Mouse (Mus musculus): ENCODE data around the gene Vmn2r19. TPM values are rescaled to one million over a fixed set of nuclear protein-coding genes. Genes with fewer than 3 reads are reported as not detected.

Vmn2r19 gene
- polyA plus RNA-seq (2016; fragmentation: Nextera tagmentation; extraction: Ambion mirVana), result not detected in 2 replicates

GRCm38 (mm10) chr6:123308033-123308432, at the start of gene Vmn2r19:
Gene Vmn2r19, plus strand, starts transcription at chr6:123308333.
- no peak within 1 kb of the TSS for H3K4me3 ChIP-seq
- no peak within 1 kb of the TSS for H3K4me2 ChIP-seq (replicated peaks)
- H3K9me3 ChIP-seq (replicated peaks), result no peaks in the 10 kb centered on the region
- no peaks in the 10 kb centered on the region for H3K4me1 ChIP-seq
- no peaks in the 10 kb centered on the region for H3K36me3 ChIP-seq
- H3K27me3 ChIP-seq, result no peaks in the 10 kb centered on the region
- no peak within 1 kb of the TSS for H3K27ac ChIP-seq
- ATAC-seq (ENCODE audit: low FRiP score), result no peak
- 94% methylated on average over 2 of the region's 2 CpGs for WGBS
- H3K9ac ChIP-seq, result no peak within 1 kb of the TSS

- WGBS, result 83% methylated on average over 3 of the region's 3 CpGs
- no peaks in the 10 kb centered on the region for H3K27me3 ChIP-seq
- H3K4me1 ChIP-seq, result no peaks in the 10 kb centered on the region
- no peak for ATAC-seq (ENCODE audit: low FRiP score)
- H3K36me3 ChIP-seq, result no peaks in the 10 kb centered on the region
- H3K4me2 ChIP-seq (replicated peaks), result no peak overlapping the region
- no peak overlapping the region for H3K9ac ChIP-seq
- H3K27ac ChIP-seq, result no peak overlapping the region
- no peaks in the 10 kb centered on the region; the same call in 1 of the 2 replicates for H3K9me3 ChIP-seq (replicated peaks)
- H3K4me3 ChIP-seq, result no peak overlapping the region
These were observed 49.2 kb upstream of the Vmn2r19 start for GRCm38 (mm10) chr6:123258946-123259345.

DNA sequence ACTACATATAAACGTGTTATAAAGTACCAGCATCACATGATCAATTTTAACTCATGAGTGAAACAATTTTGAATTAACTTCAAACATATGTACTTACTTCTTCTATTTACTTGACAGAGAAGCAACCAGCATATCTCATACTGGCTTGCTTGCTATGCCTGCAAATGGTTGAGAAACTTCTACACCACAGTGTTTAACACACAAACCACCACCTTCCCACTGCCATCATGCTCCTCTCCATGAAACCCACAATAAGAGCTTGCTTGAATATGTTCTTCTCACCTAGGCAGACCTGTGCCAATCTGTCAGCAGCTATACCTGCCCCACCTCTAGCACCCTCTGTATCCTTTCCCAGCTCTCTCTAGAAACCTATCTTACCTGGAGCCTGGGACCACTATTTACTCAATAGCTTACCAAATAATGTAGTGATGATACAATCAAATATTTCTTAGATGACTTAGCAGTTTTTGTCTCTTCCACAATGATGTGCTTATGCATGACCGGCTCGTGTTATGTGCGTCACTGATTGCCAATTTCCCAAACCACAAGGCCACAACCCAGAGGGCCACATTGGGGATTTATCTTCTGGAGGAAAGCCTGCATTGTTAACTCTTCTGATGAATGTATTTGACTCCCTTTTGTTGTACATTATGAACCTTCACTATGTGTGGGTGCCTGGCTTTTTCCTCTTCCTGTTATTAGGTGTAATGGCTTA, 48.1 kb upstream of the Vmn2r19 start:
- no peak overlapping the region for H3K27ac ChIP-seq
- no peak overlapping the region for H3K4me3 ChIP-seq
- H3K4me2 ChIP-seq (replicated peaks), result no peak overlapping the region
- no peaks in the 10 kb centered on the region; the same call in 1 of the 2 replicates for H3K9me3 ChIP-seq (replicated peaks)
- no peaks in the 10 kb centered on the region for H3K4me1 ChIP-seq
- 84% methylated on average over 4 of the region's 4 CpGs for WGBS
- H3K27me3 ChIP-seq, result no peaks in the 10 kb centered on the region
- ATAC-seq (ENCODE audit: low FRiP score), result no peak
- no peaks in the 10 kb centered on the region for H3K36me3 ChIP-seq
- no peak overlapping the region for H3K9ac ChIP-seq

- no peak overlapping the region for H3K9ac ChIP-seq
- H3K27me3 ChIP-seq, result no peaks in the 10 kb centered on the region
- H3K4me2 ChIP-seq (replicated peaks), result no peak overlapping the region
- no peak overlapping the region for H3K27ac ChIP-seq
- 92% methylated on average over 1 of the region's 1 CpGs for WGBS
- no peaks in the 10 kb centered on the region for H3K4me1 ChIP-seq
- H3K9me3 ChIP-seq (replicated peaks), result no peaks in the 10 kb centered on the region; the same call in 1 of the 2 replicates
- H3K36me3 ChIP-seq, result no peaks in the 10 kb centered on the region
- no peak overlapping the region for H3K4me3 ChIP-seq
- ATAC-seq (ENCODE audit: low FRiP score), result no peak
These were observed 47.3 kb upstream of the Vmn2r19 start for GRCm38 (mm10) chr6:123260868-123261267.

DNA sequence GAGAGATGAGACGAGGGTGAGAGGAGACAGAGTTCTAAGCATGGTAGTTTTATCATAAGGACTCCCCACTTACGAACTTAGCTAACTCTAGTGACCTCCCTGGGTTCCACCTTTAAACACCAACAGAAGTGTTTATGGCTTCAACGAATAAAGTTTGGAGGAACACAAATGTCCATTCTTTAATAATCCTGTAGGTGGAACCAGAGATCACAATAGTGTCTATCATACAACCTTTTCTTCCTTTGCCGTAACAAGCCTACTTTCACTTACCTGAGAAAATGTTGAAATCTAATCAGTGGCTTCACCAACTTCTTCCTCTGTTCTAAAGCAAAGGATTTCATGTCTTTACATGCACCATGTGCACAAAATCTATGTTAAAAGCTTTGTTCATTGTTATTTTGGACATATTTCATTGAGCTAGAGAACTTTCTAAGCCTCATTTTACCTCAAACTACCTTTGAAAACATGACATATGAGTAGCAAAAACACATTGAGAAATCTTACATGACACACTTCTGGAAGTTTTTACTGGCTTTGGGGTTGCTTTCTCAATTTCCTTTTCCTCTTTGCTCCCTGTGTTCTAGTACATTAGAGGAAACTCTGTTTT, 46.5 kb upstream of the Vmn2r19 start, which contains the start of gene Clec4d:
Gene Clec4d, plus strand, starts transcription at position 557 of the 607 bp plus-strand sequence.
- Histone ChIP-seq H3K4me2 (replicated peaks) (no peak within 1 kb of the TSS), H3K9ac (no peak within 1 kb of the TSS), H3K27me3 (no peaks in the 10 kb centered on the region), H3K36me3 (no peaks in the 10 kb centered on the region), H3K4me1 (no peaks in the 10 kb centered on the region), H3K27ac (no peak within 1 kb of the TSS), H3K4me3 (no peak within 1 kb of the TSS), H3K9me3 (replicated peaks) (no peaks in the 10 kb centered on the region; the same call in 1 of the 2 replicates)
- no peak for ATAC-seq (ENCODE audit: low FRiP score)
- WGBS, result 79% methylated on average over 4 of the region's 4 CpGs

DNA sequence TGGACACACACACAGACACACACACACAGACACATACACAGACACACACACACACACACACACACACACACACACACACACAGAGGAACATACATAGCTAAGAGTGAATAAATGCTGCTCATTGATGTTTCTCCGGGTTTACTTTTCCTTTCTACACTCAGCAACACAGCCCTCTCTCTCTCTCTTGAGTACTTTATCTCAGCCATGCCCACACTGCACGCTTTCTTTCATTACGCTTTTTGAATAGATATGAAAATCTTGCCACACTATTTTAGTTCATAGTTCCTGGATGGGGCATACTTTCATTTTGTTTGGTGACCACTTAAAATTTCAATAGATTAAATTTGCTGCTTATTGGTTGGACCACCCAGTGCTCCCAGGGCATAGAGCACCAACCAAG, 43.9 kb upstream of the Vmn2r19 start:
- H3K27ac ChIP-seq, result no peak overlapping the region
- H3K4me3 ChIP-seq, result no peak overlapping the region
- H3K4me2 ChIP-seq (replicated peaks), result no peak overlapping the region
- H3K36me3 ChIP-seq, result no peaks in the 10 kb centered on the region
- no peak overlapping the region for H3K9ac ChIP-seq
- no peaks in the 10 kb centered on the region for H3K4me1 ChIP-seq
- H3K27me3 ChIP-seq, result no peaks in the 10 kb centered on the region
- ATAC-seq (ENCODE audit: low FRiP score), result no peak
- WGBS, result 93% methylated on average over 3 of the region's 3 CpGs
- no peaks in the 10 kb centered on the region for H3K9me3 ChIP-seq (replicated peaks)

- Histone ChIP-seq H3K36me3 (no peaks in the 10 kb centered on the region), H3K4me3 (no peak overlapping the region), H3K27ac (no peak overlapping the region), H3K4me1 (no peaks in the 10 kb centered on the region), H3K9me3 (replicated peaks) (no peaks in the 10 kb centered on the region), H3K27me3 (no peaks in the 10 kb centered on the region), H3K9ac (no peak overlapping the region), H3K4me2 (replicated peaks) (no peak overlapping the region)
- no peak for ATAC-seq (ENCODE audit: low FRiP score)
- 92% methylated on average over 4 of the region's 4 CpGs for WGBS
These were observed 42.3 kb upstream of the Vmn2r19 start for GRCm38 (mm10) chr6:123265809-123266208.

GRCm38 (mm10) chr6:123266945-123267344, 41.2 kb upstream of the Vmn2r19 start:
- no peak overlapping the region for H3K27ac ChIP-seq
- no peaks in the 10 kb centered on the region for H3K9me3 ChIP-seq (replicated peaks)
- no peak overlapping the region for H3K4me3 ChIP-seq
- H3K4me2 ChIP-seq (replicated peaks), result no peak overlapping the region
- no peaks in the 10 kb centered on the region for H3K36me3 ChIP-seq
- no peak for ATAC-seq (ENCODE audit: low FRiP score)
- H3K9ac ChIP-seq, result no peak overlapping the region
- no peaks in the 10 kb centered on the region for H3K27me3 ChIP-seq
- H3K4me1 ChIP-seq, result no peaks in the 10 kb centered on the region
- WGBS, result 88% methylated on average over 5 of the region's 5 CpGs

DNA sequence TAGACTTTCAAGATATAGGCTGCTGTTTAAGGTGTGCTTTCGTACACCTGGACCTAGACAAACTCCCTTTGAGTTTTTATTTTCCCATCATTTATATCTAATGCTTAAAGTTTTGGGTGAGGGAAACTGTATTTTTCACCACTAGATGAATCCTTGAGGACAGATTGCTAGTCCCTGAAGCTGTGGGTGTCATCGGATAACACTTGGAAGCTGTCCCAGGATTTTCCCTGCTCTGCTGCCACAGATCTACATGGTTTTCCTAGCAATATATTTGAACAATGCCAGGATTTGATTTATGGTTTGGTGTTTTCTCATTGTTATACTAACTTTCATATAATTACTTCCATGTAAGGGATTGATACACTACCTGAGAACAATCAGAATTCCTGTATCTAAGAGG, 28.7 kb upstream of the Vmn2r19 start:
- Histone ChIP-seq H3K4me3 (no peak overlapping the region), H3K27ac (no peak overlapping the region), H3K4me2 (replicated peaks) (no peak overlapping the region), H3K36me3 (no peaks in the 10 kb centered on the region), H3K9ac (no peak overlapping the region), H3K4me1 (no peaks in the 10 kb centered on the region), H3K27me3 (no peaks in the 10 kb centered on the region), H3K9me3 (replicated peaks) (no peaks in the 10 kb centered on the region)
- WGBS, result 90% methylated on average over 2 of the region's 2 CpGs
- no peak for ATAC-seq (ENCODE audit: low FRiP score)

GRCm38 (mm10) chr6:123286311-123286710, 21.8 kb upstream of the Vmn2r19 start:
- H3K9me3 ChIP-seq (replicated peaks), result no peaks in the 10 kb centered on the region
- H3K27me3 ChIP-seq, result no peaks in the 10 kb centered on the region
- H3K4me3 ChIP-seq, result no peak overlapping the region
- H3K4me1 ChIP-seq, result no peaks in the 10 kb centered on the region
- no peak overlapping the region for H3K27ac ChIP-seq
- H3K9ac ChIP-seq, result no peak overlapping the region
- WGBS, result 86% methylated on average over 2 of the region's 2 CpGs
- no peaks in the 10 kb centered on the region for H3K36me3 ChIP-seq
- ATAC-seq (ENCODE audit: low FRiP score), result no peak
- H3K4me2 ChIP-seq (replicated peaks), result no peak overlapping the region

GRCm38 (mm10) chr6:123288931-123289330, 19.2 kb upstream of the Vmn2r19 start:
- Histone ChIP-seq H3K27me3 (no peaks in the 10 kb centered on the region), H3K4me3 (no peak overlapping the region), H3K36me3 (no peaks in the 10 kb centered on the region), H3K4me1 (no peaks in the 10 kb centered on the region), H3K27ac (no peak overlapping the region), H3K9me3 (replicated peaks) (no peaks in the 10 kb centered on the region), H3K4me2 (replicated peaks) (no peak overlapping the region), H3K9ac (no peak overlapping the region)
- 84% methylated on average over 10 of the region's 10 CpGs for WGBS
- ATAC-seq (ENCODE audit: low FRiP score), result no peak

DNA sequence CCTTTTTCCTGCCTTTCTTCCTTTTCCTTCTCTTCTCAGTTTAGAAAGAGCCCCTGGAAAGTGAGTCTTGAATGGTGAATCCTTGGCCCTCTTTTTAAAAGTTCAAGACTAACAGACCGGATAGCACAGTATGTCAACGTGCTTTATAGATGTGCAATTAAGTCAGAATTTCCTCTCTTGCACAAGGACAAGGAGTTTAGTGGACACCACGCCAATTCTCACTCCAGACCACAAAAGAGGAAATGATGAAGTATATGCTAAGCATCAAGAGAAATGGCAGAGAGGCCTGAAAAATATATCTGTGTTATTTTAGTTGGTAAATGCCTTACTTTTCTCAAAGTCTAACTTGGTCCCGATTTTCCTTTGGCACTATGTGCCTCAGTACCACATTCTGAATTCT, 18.4 kb upstream of the Vmn2r19 start, which contains the start of gene Clec4e:
Gene Clec4e, minus strand, starts transcription at position 118 of the 400 bp plus-strand sequence.
- 84% methylated on average over 4 of the region's 4 CpGs for WGBS
- Histone ChIP-seq H3K4me2 (replicated peaks) (no peak within 1 kb of the TSS), H3K36me3 (no peaks in the 10 kb centered on the region), H3K9me3 (replicated peaks) (no peaks in the 10 kb centered on the region), H3K9ac (no peak within 1 kb of the TSS), H3K27ac (no peak within 1 kb of the TSS), H3K4me1 (no peaks in the 10 kb centered on the region), H3K4me3 (no peak within 1 kb of the TSS), H3K27me3 (no peaks in the 10 kb centered on the region)
- ATAC-seq (ENCODE audit: low FRiP score), result no peak

Data from hindbrain, embryonic 12.5 days (tissue).